Mouse (Mus musculus) embryonic facial prominence, embryonic 15.5 days (tissue): ENCODE data around the gene Acox3. TPM values are rescaled to one million over a fixed set of nuclear protein-coding genes. Genes with fewer than 3 reads are reported as not detected.

Experiments
- ATAC-seq: fragments of 200-750 bp; cut with Nextera tagmentation; 2 replicates; pipeline ENCODE4 v1.8.0; 2017; ENCODE audit warnings: low read depth, moderate TSS enrichment; ENCODE audit not compliant: insufficient number of reproducible peaks, low FRiP score, low TSS enrichment
- H3K27ac ChIP-seq: fragments of 300-500 bp; sonication (generic); replicated peaks from 2 replicates; pipeline ENCODE4 v1.5.1; 2015; ENCODE audit warnings: mild to moderate bottlenecking, inconsistent platforms
- H3K27me3 ChIP-seq: fragments of 300-500 bp; sonication (generic); 2 replicates; pipeline ENCODE4 v1.6.1; 2015; ENCODE audit warnings: inconsistent platforms
- H3K36me3 ChIP-seq: fragments of 300-500 bp; sonication (generic); 2 replicates; pipeline ENCODE4 v1.6.1; 2015; ENCODE audit warnings: mild to moderate bottlenecking, inconsistent platforms
- H3K4me1 ChIP-seq: fragments of 300-500 bp; sonication (generic); 2 replicates; pipeline ENCODE4 v1.6.1; 2015; ENCODE audit warnings: inconsistent platforms
- H3K4me2 ChIP-seq: fragments of 300-500 bp; sonication (generic); replicated peaks from 2 replicates; pipeline ENCODE4 v1.6.1; 2015; ENCODE audit warnings: mild to moderate bottlenecking, inconsistent platforms
- H3K4me3 ChIP-seq: fragments of 300-500 bp; sonication (generic); replicated peaks from 2 replicates; pipeline ENCODE4 v1.5.1; 2015; ENCODE audit warnings: mild to moderate bottlenecking, inconsistent platforms
- H3K9ac ChIP-seq: fragments of 300-500 bp; sonication (generic); 2 replicates; pipeline ENCODE4 v1.6.1; 2015; ENCODE audit warnings: inconsistent platforms
- H3K9me3 ChIP-seq: fragments of 300-500 bp; sonication (generic); replicated peaks from 2 replicates; pipeline ENCODE4 v1.6.1; 2016; ENCODE audit warnings: inconsistent platforms
- WGBS: fragments of 180-500 bp; shearing (Covaris S2); methylation state at CpG from one replicate; pipeline ENCODE4 v1.1.7; 2015; 5-methylcytosine and 5-hydroxymethylcytosine counted together
- polyA plus RNA-seq: library from polyadenylated mRNA; unstranded; fragments of >200 nt; fragmentation: Nextera tagmentation; extraction: Ambion mirVana; gene quantifications from 2 replicates; pipeline ENCODE4 v1.2.1, GENCODE M21; 2015

The Acox3 gene
- polyA plus RNA-seq, 1 experiment from 2014 or later: 13.7 TPM

DNA sequence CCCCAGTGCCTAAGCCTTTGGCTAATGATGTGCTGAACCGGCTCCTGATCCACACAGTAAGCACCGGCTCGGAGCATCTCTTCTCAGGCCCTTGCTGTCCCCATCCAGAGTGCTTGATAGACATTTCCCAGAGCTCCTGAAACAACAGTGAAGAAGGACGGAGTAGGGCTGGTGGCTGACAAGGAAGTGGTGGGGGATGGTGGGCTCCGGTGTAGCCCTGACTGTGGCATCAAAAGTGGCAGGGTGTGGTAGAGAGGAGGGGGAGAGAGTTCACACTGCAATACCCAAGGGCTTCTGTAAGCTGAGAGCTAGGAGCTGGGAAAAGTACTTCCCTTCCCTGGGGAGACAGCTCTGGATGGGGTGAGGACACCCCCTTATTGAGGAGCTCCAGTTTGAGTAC is 48.9 kb downstream of the Acox3 start:
- no peak overlapping the region for H3K9ac ChIP-seq
- 65% methylated on average over 5 of the region's 5 CpGs for WGBS
- no peak for ATAC-seq
- no peaks in the 10 kb centered on the region for H3K36me3 ChIP-seq
- H3K4me2 ChIP-seq: no peak overlapping the region
- H3K27me3 ChIP-seq: no peaks in the 10 kb centered on the region
- H3K4me3 ChIP-seq: no peak overlapping the region
- H3K27ac ChIP-seq: no peak overlapping the region
- peaks cover 11% of the 10 kb centered on the region; the same call in 1 of the 2 replicates for H3K4me1 ChIP-seq
- H3K9me3 ChIP-seq: no peaks in the 10 kb centered on the region

DNA sequence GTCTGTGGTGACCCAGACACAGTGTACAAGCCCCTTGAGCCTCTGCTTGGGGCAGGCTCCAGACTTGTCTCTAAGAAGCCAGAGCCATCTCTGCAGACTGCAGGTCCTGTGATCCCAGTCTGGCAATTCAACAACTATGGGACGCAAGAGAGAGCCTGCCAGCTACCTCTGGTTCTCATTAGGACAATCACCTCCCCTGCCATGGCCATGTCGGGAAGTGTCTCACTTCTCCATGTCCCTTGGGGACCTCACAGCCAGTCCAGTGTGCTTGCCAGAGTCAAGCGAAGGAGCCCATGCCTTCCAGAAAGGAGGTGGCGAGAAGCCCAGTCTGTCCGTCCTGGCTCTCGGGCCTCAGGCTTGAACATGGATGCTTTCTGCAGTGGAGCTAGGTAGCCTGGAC is 50.0 kb downstream of the Acox3 start:
- Histone ChIP-seq H3K9ac (no peak overlapping the region), H3K9me3 (no peaks in the 10 kb centered on the region), H3K36me3 (no peaks in the 10 kb centered on the region), H3K27me3 (no peaks in the 10 kb centered on the region), H3K4me2 (no peak overlapping the region), H3K27ac (no peak overlapping the region), H3K4me1 (peaks cover 11% of the 10 kb centered on the region; the same call in 1 of the 2 replicates), H3K4me3 (no peak overlapping the region)
- 63% methylated on average over 6 of the region's 6 CpGs for WGBS
- no peak for ATAC-seq

DNA sequence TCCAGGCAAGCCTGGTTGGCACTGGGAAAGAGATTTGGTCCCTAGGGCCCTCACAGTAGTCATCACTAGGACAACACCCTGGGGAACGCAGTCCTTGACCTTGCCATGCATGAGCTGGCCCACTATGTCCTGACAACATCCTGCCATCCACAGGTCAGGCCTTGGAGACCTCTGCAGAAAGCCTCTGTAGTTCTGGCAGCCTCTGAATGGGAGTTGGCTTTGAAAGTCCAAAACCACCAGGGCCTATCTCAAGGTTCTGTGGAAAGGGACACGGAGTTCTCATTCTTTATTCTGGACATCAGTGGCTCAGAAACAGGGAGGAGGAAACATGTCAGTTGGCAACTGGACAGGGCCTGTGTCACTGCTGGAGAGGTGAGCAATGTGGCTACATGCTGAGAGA is 53.2 kb downstream of the Acox3 start:
- H3K27me3 ChIP-seq: no peaks in the 10 kb centered on the region
- WGBS: 90% methylated on average over 2 of the region's 2 CpGs
- no peak overlapping the region for H3K27ac ChIP-seq
- H3K4me3 ChIP-seq: no peak overlapping the region
- H3K4me1 ChIP-seq: no peaks in the 10 kb centered on the region
- no peaks in the 10 kb centered on the region for H3K9me3 ChIP-seq
- H3K9ac ChIP-seq: no peak overlapping the region
- ATAC-seq: no peak
- H3K4me2 ChIP-seq: no peak overlapping the region
- H3K36me3 ChIP-seq: no peaks in the 10 kb centered on the region

DNA sequence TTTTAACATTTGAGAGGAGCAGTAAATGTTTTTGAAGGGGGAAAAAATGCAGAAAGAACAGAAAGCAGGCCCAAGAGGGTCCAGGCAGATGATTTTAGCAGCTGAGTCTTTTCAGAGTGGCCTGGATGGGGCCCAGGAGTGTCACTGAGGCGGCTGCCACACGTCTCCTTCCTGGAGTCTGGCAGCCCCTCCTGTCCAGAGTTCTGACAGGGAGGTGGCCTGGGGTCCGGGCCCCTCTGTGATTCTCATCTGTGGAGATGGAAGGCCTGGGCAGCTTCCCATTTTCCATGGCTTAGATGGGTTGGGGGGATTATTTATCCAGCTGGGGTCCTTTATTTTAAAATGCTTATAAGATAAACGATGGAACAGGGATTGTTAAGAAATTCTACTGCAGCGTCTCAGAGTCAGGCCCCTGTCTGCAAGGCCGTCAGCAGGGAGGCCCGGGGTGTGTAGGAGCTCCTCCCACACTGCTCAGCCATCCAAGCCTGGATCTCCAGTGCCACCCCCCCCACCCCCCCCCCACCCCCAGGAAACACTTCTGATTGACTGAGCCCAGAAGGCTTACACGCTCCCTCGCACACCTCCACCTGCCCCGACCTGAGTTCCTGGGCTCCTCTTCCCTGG is 59.2 kb downstream of the Acox3 start:
- H3K4me2 ChIP-seq: no peak overlapping the region
- no peaks in the 10 kb centered on the region for H3K27me3 ChIP-seq
- no peaks in the 10 kb centered on the region for H3K9me3 ChIP-seq
- no peaks in the 10 kb centered on the region for H3K36me3 ChIP-seq
- WGBS: 44% methylated on average over 10 of the region's 10 CpGs
- 0 out of 2 replicates have a peak, but pooled peaks have one; percentile 29 for ATAC-seq
- no peak overlapping the region for H3K9ac ChIP-seq
- H3K4me1 ChIP-seq: peaks cover 8% of the 10 kb centered on the region
- H3K4me3 ChIP-seq: no peak overlapping the region
- no peak overlapping the region; the same call in 1 of the 2 replicates for H3K27ac ChIP-seq

DNA sequence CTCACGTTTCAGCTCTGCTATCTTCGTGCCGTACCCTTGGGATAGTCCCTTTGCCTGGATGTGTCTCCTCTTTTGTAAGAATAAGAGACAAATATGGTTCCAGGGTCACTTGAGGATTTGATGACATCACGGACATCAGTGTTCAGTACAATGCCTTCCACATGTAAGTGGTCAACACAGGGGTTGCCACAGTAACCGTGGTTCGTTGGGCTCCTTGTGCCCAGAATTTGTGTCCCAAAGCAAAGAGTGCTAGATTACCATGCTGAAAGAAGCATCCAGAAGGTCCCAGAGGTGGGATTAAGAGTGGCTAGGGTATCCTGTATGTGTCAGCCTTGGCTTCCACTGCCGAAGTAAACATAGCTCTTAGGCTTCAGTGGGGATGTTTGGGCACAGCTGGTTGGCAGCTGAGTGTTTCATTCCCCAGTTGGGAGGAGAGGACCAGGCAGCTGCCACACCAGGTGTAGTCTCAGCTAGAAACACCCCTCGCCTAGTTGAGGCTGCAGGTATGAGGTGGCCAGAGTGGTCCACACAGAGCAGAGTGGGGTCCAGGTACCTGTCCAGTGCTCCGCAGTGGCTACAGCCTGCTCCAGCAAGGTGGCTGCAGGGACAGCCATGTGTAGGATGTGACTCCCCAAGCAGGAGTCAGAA is 60.7 kb downstream of the Acox3 start:
- Histone ChIP-seq H3K9me3 (no peaks in the 10 kb centered on the region), H3K4me3 (no peak overlapping the region), H3K27ac (no peak overlapping the region), H3K9ac (no peak overlapping the region), H3K4me1 (peaks cover 8% of the 10 kb centered on the region), H3K27me3 (no peaks in the 10 kb centered on the region), H3K4me2 (no peak overlapping the region), H3K36me3 (no peaks in the 10 kb centered on the region)
- 71% methylated on average over 9 of the region's 9 CpGs for WGBS
- ATAC-seq: no peak

DNA sequence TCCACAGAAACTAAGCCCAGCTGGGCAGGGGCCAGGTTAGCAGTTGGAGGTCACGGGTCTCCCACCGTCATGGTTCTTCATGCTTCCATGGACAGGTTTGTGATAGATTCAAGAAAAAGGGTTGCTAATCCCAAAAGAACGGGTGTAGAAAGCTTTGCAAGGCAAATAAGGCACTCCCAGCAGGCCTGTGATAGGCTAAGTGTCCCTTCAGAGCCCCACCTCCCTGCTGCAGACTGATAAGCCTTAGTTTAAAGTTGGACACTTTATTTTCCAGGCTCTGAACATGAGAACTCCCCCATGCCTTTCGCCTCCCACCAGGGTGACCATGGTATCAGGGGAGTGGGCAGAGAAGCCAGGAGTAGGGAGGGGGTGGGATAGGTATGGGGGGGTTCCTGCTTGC is 61.2 kb downstream of the Acox3 start:
- H3K4me2 ChIP-seq: no peak overlapping the region
- H3K4me1 ChIP-seq: peaks cover 8% of the 10 kb centered on the region
- ATAC-seq: no peak
- H3K27ac ChIP-seq: no peak overlapping the region
- H3K9ac ChIP-seq: no peak overlapping the region
- no peaks in the 10 kb centered on the region for H3K9me3 ChIP-seq
- WGBS: 64% methylated on average over 4 of the region's 4 CpGs
- H3K4me3 ChIP-seq: no peak overlapping the region
- H3K36me3 ChIP-seq: no peaks in the 10 kb centered on the region
- H3K27me3 ChIP-seq: no peaks in the 10 kb centered on the region

DNA sequence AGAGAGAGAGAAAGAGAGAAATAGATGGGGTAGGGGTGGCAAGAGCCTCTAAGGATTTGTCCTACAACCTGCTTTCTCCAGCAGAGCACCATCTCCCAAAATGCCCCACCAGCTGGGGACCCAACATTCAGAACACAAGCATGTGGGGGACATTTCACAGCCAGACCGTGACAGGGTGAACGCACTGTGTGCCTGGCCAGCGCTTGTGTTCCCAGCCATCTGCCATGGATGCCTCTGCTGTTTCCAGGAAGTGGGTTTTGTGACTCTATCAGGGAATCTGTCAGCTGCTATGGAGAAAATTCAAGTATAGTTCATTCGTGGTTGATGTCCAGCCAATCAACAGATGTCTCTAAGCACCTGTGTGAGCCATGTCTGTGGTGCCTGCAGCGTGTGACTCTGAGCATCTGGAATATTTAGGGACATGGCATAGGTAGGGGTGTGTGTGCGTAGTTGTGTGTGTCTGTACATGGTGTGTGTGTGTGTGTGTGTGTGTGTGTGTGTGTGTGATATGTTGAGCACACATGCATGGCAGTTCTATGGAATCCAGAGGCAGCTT is 63.2 kb downstream of the Acox3 start:
- Histone ChIP-seq H3K4me2 (no peak overlapping the region), H3K27me3 (no peaks in the 10 kb centered on the region), H3K27ac (no peak overlapping the region), H3K9me3 (no peaks in the 10 kb centered on the region), H3K4me1 (peaks cover 8% of the 10 kb centered on the region), H3K4me3 (no peak overlapping the region), H3K9ac (no peak overlapping the region), H3K36me3 (no peaks in the 10 kb centered on the region)
- WGBS: 69% methylated on average over 6 of the region's 6 CpGs
- no peak for ATAC-seq

DNA sequence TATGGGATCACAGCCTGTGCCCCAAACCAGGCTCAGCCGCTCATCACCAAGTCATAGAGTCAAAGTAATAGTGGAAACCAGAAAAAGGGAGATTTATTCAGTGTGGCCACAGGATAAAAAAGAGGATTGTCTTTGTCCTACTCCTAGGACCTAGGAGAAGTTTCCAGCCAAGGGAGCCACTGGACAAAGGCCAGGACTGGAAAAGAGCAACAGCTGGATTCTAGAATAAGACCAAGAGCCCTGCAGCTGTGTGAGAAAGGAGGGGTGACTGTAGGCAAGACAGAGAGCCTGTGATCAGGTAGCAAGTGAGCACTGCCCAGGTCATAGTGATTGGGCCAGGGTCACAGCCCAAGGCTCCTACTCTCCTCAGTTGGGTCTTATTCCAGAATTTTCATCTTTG is 64.1 kb downstream of the Acox3 start:
- peaks cover 5% of the 10 kb centered on the region for H3K4me1 ChIP-seq
- no peak overlapping the region for H3K27ac ChIP-seq
- ATAC-seq: no peak
- H3K9ac ChIP-seq: no peak overlapping the region
- no peaks in the 10 kb centered on the region for H3K36me3 ChIP-seq
- no peaks in the 10 kb centered on the region for H3K27me3 ChIP-seq
- H3K4me3 ChIP-seq: no peak overlapping the region
- WGBS: 70% methylated on average over 1 of the region's 1 CpGs
- H3K4me2 ChIP-seq: no peak overlapping the region
- H3K9me3 ChIP-seq: no peaks in the 10 kb centered on the region

DNA sequence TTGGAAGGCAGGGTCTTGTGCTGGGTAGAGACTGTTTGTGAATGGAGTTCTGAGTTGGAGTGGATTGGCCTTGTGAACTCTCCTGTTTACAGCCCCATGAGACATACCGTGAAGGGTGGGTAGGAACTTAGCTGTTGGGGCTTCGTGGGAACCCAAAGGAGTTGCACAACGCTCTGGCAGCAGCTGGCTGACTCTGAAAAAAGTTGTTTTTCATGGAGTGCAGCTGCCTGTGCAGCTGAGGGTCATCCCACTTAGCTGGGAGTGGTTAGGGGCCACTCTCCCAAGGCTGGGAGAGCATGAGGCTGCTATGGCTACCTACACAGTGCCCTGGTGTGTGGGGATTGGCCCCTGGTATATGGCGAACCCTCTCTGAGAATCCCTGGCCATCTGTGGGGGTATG is 64.7 kb downstream of the Acox3 start:
- Histone ChIP-seq H3K4me1 (peaks cover 3% of the 10 kb centered on the region; the same call in 1 of the 2 replicates), H3K27me3 (no peaks in the 10 kb centered on the region), H3K4me3 (no peak overlapping the region), H3K27ac (no peak overlapping the region), H3K36me3 (no peaks in the 10 kb centered on the region), H3K9me3 (no peaks in the 10 kb centered on the region), H3K4me2 (no peak overlapping the region), H3K9ac (no peak overlapping the region)
- WGBS: 58% methylated on average over 4 of the region's 4 CpGs
- no peak; the same call in 1 of the 2 replicates for ATAC-seq

DNA sequence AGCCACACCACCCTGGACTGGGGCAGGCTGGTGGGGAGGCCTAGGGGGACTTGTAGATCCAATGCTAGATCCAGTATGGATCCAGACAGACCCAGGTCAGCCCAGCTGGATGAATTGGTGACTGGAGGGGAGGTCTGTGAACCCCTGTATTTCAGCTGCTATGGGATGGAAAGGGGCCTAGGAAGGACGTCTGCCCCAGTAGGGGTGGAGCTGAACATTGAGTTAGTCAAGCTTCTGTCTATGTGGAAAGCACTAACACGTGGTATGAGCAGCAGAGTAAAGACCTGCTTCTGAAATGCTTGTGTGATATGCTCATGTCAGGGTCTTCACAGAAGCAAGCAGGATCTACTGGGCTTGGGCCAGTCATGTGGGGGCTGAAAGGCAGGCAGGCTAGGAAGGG is 65.4 kb downstream of the Acox3 start:
- Histone ChIP-seq H3K4me2 (no peak overlapping the region), H3K4me1 (peaks cover 3% of the 10 kb centered on the region; the same call in 1 of the 2 replicates), H3K27me3 (no peaks in the 10 kb centered on the region), H3K9me3 (no peaks in the 10 kb centered on the region), H3K4me3 (no peak overlapping the region), H3K9ac (no peak overlapping the region), H3K27ac (no peak overlapping the region; the same call in 1 of the 2 replicates), H3K36me3 (no peaks in the 10 kb centered on the region)
- WGBS: 55% methylated on average over 2 of the region's 2 CpGs
- ATAC-seq: no peak

DNA sequence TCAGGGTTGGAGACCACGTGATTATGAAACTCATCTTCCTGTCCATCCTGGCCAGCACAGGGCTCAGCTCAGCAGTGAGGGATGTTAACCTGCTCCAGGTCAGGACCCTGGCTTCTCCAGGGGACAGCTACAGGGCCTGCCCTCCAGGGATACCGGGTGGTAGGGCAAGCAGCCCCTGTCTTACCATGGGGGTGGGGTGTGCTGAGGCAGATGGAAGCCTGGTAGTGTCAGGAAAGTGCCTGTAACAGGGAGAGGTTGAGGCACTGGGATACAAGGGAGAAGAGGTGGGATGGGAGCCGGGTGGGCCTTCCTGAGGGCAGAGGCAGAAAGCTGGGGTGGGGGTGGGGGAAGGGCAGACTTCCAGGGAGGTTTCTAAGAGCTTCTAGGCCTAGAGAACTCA is 69.5 kb downstream of the Acox3 start:
- Histone ChIP-seq H3K4me2 (no peak overlapping the region), H3K9ac (no peak overlapping the region), H3K4me1 (no peaks in the 10 kb centered on the region; the same call in 1 of the 2 replicates), H3K36me3 (no peaks in the 10 kb centered on the region), H3K9me3 (no peaks in the 10 kb centered on the region), H3K27me3 (no peaks in the 10 kb centered on the region), H3K27ac (no peak overlapping the region), H3K4me3 (no peak overlapping the region)
- 76% methylated on average over 3 of the region's 3 CpGs for WGBS
- ATAC-seq: 0 out of 2 replicates have a peak, but pooled peaks have one; percentile 15
